In genomic region chr12:77852595-77853577, GRCm38 (mm10) we compare ENCODE assay signal across 13 mouse cellular contexts.
DNase-seq lines count a peak whose midpoint lies in the region; ATAC-seq and TF ChIP-seq lines count a peak whose summit lies in the region.
"Had no signal": no experiment of that assay in that cellular context is flagged by ENCODE, and none has a peak within 500 bp of the region (broad histone marks: within the 10 kb centered on the region; RNA-seq: fewer than 3 reads in every experiment).

No protein-coding gene starts in this region.

- no peak for TF ChIP-seq POLR2A in brain, embryonic 14.5 days (IDR thresholded peaks at IDR 0.05; ENCODE audit: borderline replicate concordance, extremely low read depth, insufficient read depth, insufficient read length, poor library complexity, severe bottlenecking)

- TF ChIP-seq CTCF in brain, embryonic 14.5 days (IDR thresholded peaks at IDR 0.05; ENCODE audit: borderline replicate concordance, extremely low read depth, insufficient read depth, insufficient read length): no peak

- peaks cover 8% of the 10 kb centered on the region for H3K4me1 ChIP-seq in heart, embryonic 16.5 days (ENCODE audit: control insufficient read depth, insufficient read depth, low read length)
- peaks cover 36% of the 10 kb centered on the region for H3K4me1 ChIP-seq in forebrain, embryonic 13.5 days
- H3K4me1 ChIP-seq in midbrain, embryonic 15.5 days: peaks cover 14% of the 10 kb centered on the region

- no peaks in the 10 kb centered on the region for H3K36me3 ChIP-seq in heart, embryonic 16.5 days (ENCODE audit: control insufficient read depth, insufficient read depth)
- no peaks in the 10 kb centered on the region for H3K36me3 ChIP-seq in forebrain, embryonic 13.5 days (ENCODE audit: poor library complexity, severe bottlenecking)
- no peaks in the 10 kb centered on the region for H3K36me3 ChIP-seq in midbrain, embryonic 15.5 days (replicated peaks)

- peak overlapping the region; percentile 30; the same call in 1 of the 2 replicates for H3K4me2 ChIP-seq in heart, embryonic 16.5 days (ENCODE audit: low read depth, low read length)
- H3K4me2 ChIP-seq in forebrain, embryonic 13.5 days: no peak overlapping the region
- no peak overlapping the region for H3K4me2 ChIP-seq in midbrain, embryonic 15.5 days

- no peak overlapping the region for H3K9ac ChIP-seq in heart, embryonic 16.5 days (ENCODE audit: low read length)
- H3K9ac ChIP-seq in forebrain, embryonic 13.5 days: no peak overlapping the region
- H3K9ac ChIP-seq in midbrain, embryonic 15.5 days: no peak overlapping the region
- H3K9ac ChIP-seq: liver, postnatal 0 days had no signal

- H3K9me3 ChIP-seq in heart, embryonic 16.5 days (replicated peaks; ENCODE audit: control insufficient read depth, low read length): no peaks in the 10 kb centered on the region
- H3K9me3 ChIP-seq in forebrain, embryonic 13.5 days (replicated peaks): no peaks in the 10 kb centered on the region
- no peaks in the 10 kb centered on the region for H3K9me3 ChIP-seq in midbrain, embryonic 15.5 days

- no peak overlapping the region for H3K27ac ChIP-seq in heart, embryonic 16.5 days (ENCODE audit: low read length)
- peak overlapping the region; percentile 35; the same call in 1 of the 2 replicates for H3K27ac ChIP-seq in forebrain, embryonic 13.5 days
- no peak overlapping the region for H3K27ac ChIP-seq in midbrain, embryonic 15.5 days

- no peak overlapping the region for H3K4me3 ChIP-seq in heart, embryonic 16.5 days (ENCODE audit: low read length)
- H3K4me3 ChIP-seq in forebrain, embryonic 13.5 days: no peak overlapping the region
- no peak overlapping the region for H3K4me3 ChIP-seq in midbrain, embryonic 15.5 days
- H3K4me3 ChIP-seq: myocyte had no signal

- WGBS in heart, embryonic 16.5 days: 31% methylated on average over 9 of the region's 9 CpGs
- 18% methylated on average over 9 of the region's 9 CpGs for WGBS in forebrain, embryonic 13.5 days
- 15% methylated on average over 9 of the region's 9 CpGs for WGBS in midbrain, embryonic 15.5 days

- H3K27me3 ChIP-seq in heart, embryonic 16.5 days (ENCODE audit: control insufficient read depth, insufficient read depth, low read length): no peaks in the 10 kb centered on the region
- H3K27me3 ChIP-seq in forebrain, embryonic 13.5 days: no peaks in the 10 kb centered on the region
- H3K27me3 ChIP-seq in midbrain, embryonic 15.5 days (replicated peaks): no peaks in the 10 kb centered on the region

- no peak for ATAC-seq in heart, embryonic 16.5 days (replicated peaks; ENCODE audit: extremely low read depth, insufficient read depth, low FRiP score)
- peak; percentile 50; the same call in 1 of the 2 replicates for ATAC-seq in forebrain, embryonic 13.5 days
- ATAC-seq in midbrain, embryonic 15.5 days (replicated peaks): peak; percentile 87; the same call in 1 of the 2 replicates
- ATAC-seq: liver, postnatal 0 days had no signal

- no peak for DNase-seq in heart, adult 8-10 months (ENCODE audit: low spot score)
- peak; percentile 90 for DNase-seq in brain, embryonic 14.5 days (ENCODE audit: low read depth)
- DNase-seq in adrenal gland, postnatal 14 days: no peak
- DNase-seq in thymus, postnatal 0 days (ENCODE audit: low spot score): no peak
- DNase-seq: adrenal gland, postnatal 10 days; layer of hippocampus, adult 9-11 months; liver, postnatal 0 days; right cerebral cortex, postnatal 25 days; thymus, postnatal 14 days had no signal
